Mouse (Mus musculus) erythroblast, embryonic 14.5 days (primary cell): ENCODE measurements around the gene 2610028H24Rik. TPM values are rescaled to one million over a fixed set of nuclear protein-coding genes. Genes with fewer than 3 reads are reported as not detected.

Experiments used
- H3K27me3 ChIP-seq: 2 replicates; pipeline ENCODE4 v1.6.1; 2012; ENCODE audit warnings: inconsistent platforms; ENCODE audit not compliant: control insufficient read depth
- H3K36me3 ChIP-seq: 2 replicates; pipeline ENCODE4 v1.6.1; 2012; ENCODE audit warnings: mild to moderate bottlenecking, inconsistent platforms; ENCODE audit not compliant: control insufficient read depth
- H3K4me1 ChIP-seq: 2 replicates; pipeline ENCODE4 v1.6.1; 2012; ENCODE audit warnings: inconsistent platforms; ENCODE audit not compliant: control insufficient read depth
- H3K4me3 ChIP-seq: replicated peaks from 2 replicates; pipeline ENCODE3; 2012; ENCODE audit warnings: moderate library complexity, mild to moderate bottlenecking, inconsistent platforms
- H3K9me3 ChIP-seq: 2 replicates; pipeline ENCODE4 v1.6.1; 2012; ENCODE audit warnings: low read length, inconsistent platforms, mixed read lengths; ENCODE audit not compliant: control insufficient read depth
- GATA1 ChIP-seq: IDR thresholded peaks from 2 replicates; pipeline ENCODE4 v1.6.1; 2012; ENCODE audit warnings: low read length, inconsistent platforms, mixed read lengths
- TAL1 ChIP-seq: IDR thresholded peaks from 3 replicates; pipeline ENCODE4 v1.6.1; 2012; ENCODE audit warnings: low read length, inconsistent platforms, mixed read lengths
- polyA plus RNA-seq: library from polyadenylated mRNA; stranded (reverse); fragments of >175 nt; gene quantifications from 2 replicates; pipeline ENCODE4 v1.2.3, GENCODE M21; 2012

2610028H24Rik gene
- polyA plus RNA-seq, result not detected in 2 replicates

- H3K36me3 ChIP-seq, result no peaks in the 10 kb centered on the region
- TF ChIP-seq GATA1 (no peak), TAL1 (no peak)
- no peak within 1 kb of the TSS for H3K4me3 ChIP-seq
- H3K27me3 ChIP-seq, result no peaks in the 10 kb centered on the region
- no peaks in the 10 kb centered on the region for H3K9me3 ChIP-seq
- peaks cover 27% of the 10 kb centered on the region for H3K4me1 ChIP-seq
Measured at GRCm38 (mm10) chr10:76448851-76449250, at the start of gene 2610028H24Rik. TSS of gene 2610028H24Rik (plus strand) at chr10:76449081.

GRCm38 (mm10) chr10:76408520-76408919, 40.4 kb upstream of the 2610028H24Rik start:
- TF ChIP-seq TAL1 (no peak), GATA1 (no peak)
- Histone ChIP-seq H3K9me3 (no peaks in the 10 kb centered on the region), H3K36me3 (peaks cover 99% of the 10 kb centered on the region), H3K27me3 (no peaks in the 10 kb centered on the region), H3K4me3 (no peak overlapping the region), H3K4me1 (no peaks in the 10 kb centered on the region)

- Histone ChIP-seq H3K36me3 (peaks cover 100% of the 10 kb centered on the region), H3K4me1 (peaks cover 6% of the 10 kb centered on the region), H3K27me3 (no peaks in the 10 kb centered on the region), H3K4me3 (no peak overlapping the region), H3K9me3 (no peaks in the 10 kb centered on the region)
- TF ChIP-seq TAL1 (no peak), GATA1 (no peak)
Measured at GRCm38 (mm10) chr10:76416811-76417210, 32.1 kb upstream of the 2610028H24Rik start.

GRCm38 (mm10) chr10:76425674-76426073, 23.2 kb upstream of the 2610028H24Rik start:
- no peaks in the 10 kb centered on the region for H3K4me1 ChIP-seq
- TF ChIP-seq TAL1 (no peak), GATA1 (no peak)
- H3K36me3 ChIP-seq, result peaks cover 96% of the 10 kb centered on the region
- H3K4me3 ChIP-seq, result no peak overlapping the region
- H3K9me3 ChIP-seq, result no peaks in the 10 kb centered on the region
- no peaks in the 10 kb centered on the region for H3K27me3 ChIP-seq

GRCm38 (mm10) chr10:76433925-76434324, 15.0 kb upstream of the 2610028H24Rik start:
- H3K4me1 ChIP-seq, result no peaks in the 10 kb centered on the region; the same call in 1 of the 2 replicates
- peaks cover 100% of the 10 kb centered on the region for H3K36me3 ChIP-seq
- no peaks in the 10 kb centered on the region for H3K27me3 ChIP-seq
- no peak for TF ChIP-seq TAL1
- TF ChIP-seq GATA1, result no peak
- no peaks in the 10 kb centered on the region for H3K9me3 ChIP-seq
- H3K4me3 ChIP-seq, result no peak overlapping the region

GRCm38 (mm10) chr10:76439107-76439890, 9.6 kb upstream of the 2610028H24Rik start:
- peaks cover 74% of the 10 kb centered on the region for H3K36me3 ChIP-seq
- H3K4me1 ChIP-seq, result peaks cover 32% of the 10 kb centered on the region
- no peaks in the 10 kb centered on the region for H3K27me3 ChIP-seq
- H3K4me3 ChIP-seq, result no peak overlapping the region
- H3K9me3 ChIP-seq, result no peaks in the 10 kb centered on the region
- no peak for TF ChIP-seq TAL1
- no peak for TF ChIP-seq GATA1

GRCm38 (mm10) chr10:76440281-76440680, 8.6 kb upstream of the 2610028H24Rik start, which contains the start of gene AC141477.1:
TSS of gene AC141477.1 (minus strand) at chr10:76440444.
- H3K9me3 ChIP-seq, result no peaks in the 10 kb centered on the region
- no peaks in the 10 kb centered on the region for H3K27me3 ChIP-seq
- H3K36me3 ChIP-seq, result peaks cover 64% of the 10 kb centered on the region
- H3K4me1 ChIP-seq, result peaks cover 35% of the 10 kb centered on the region
- peak within 1 kb of the TSS; percentile 89 for H3K4me3 ChIP-seq
- TF ChIP-seq GATA1 (no peak), TAL1 (no peak)

- peaks cover 42% of the 10 kb centered on the region for H3K36me3 ChIP-seq
- H3K4me3 ChIP-seq, result peak within 1 kb of the TSS; percentile 89
- no peak for TF ChIP-seq GATA1
- TF ChIP-seq TAL1, result no peak
- H3K9me3 ChIP-seq, result no peaks in the 10 kb centered on the region
- H3K27me3 ChIP-seq, result no peaks in the 10 kb centered on the region
- peaks cover 55% of the 10 kb centered on the region for H3K4me1 ChIP-seq
Measured at GRCm38 (mm10) chr10:76442178-76443088, 6.4 kb upstream of the 2610028H24Rik start, which contains the start of gene Pcnt. TSS of gene Pcnt (minus strand) at chr10:76442786.
